Mouse (Mus musculus) stomach, embryonic 14.5 days (tissue): Measurements from ENCODE around the gene En1. TPM values are rescaled to one million over a fixed set of nuclear protein-coding genes. Genes with fewer than 3 reads are reported as not detected.

Experiments used
- ATAC-seq: fragments of 200-750 bp; cut with Nextera tagmentation; 2 replicates; pipeline ENCODE4 v1.8.0; 2017; ENCODE audit warnings: low read depth, moderate TSS enrichment; ENCODE audit not compliant: insufficient number of reproducible peaks, insufficient read depth, low FRiP score
- H3K27ac ChIP-seq: fragments of 300-500 bp; sonication (generic); 2 replicates; pipeline ENCODE4 v1.5.1; 2014; ENCODE audit warnings: mild to moderate bottlenecking, low read length, moderate library complexity, mixed read lengths
- H3K27me3 ChIP-seq: fragments of 300-500 bp; sonication (generic); 2 replicates; pipeline ENCODE4 v1.6.1; 2014; ENCODE audit warnings: low read length, control low read depth, mixed read lengths; ENCODE audit not compliant: control insufficient read depth, insufficient read depth
- H3K36me3 ChIP-seq: fragments of 300-500 bp; sonication (generic); 2 replicates; pipeline ENCODE4 v1.6.1; 2014; ENCODE audit warnings: mild to moderate bottlenecking, control low read depth, low read length, moderate library complexity, mixed read lengths; ENCODE audit not compliant: control insufficient read depth, insufficient read depth
- H3K4me1 ChIP-seq: fragments of 300-500 bp; sonication (generic); 2 replicates; pipeline ENCODE4 v1.6.1; 2014; ENCODE audit warnings: low read length, control low read depth, mixed read lengths; ENCODE audit not compliant: control insufficient read depth, insufficient read depth
- H3K4me2 ChIP-seq: fragments of 300-500 bp; sonication (generic); replicated peaks from 2 replicates; pipeline ENCODE4 v1.6.1; 2014; ENCODE audit warnings: low read depth, low read length, control low read depth
- H3K4me3 ChIP-seq: fragments of 300-500 bp; sonication (generic); 2 replicates; pipeline ENCODE4 v1.5.1; 2014; ENCODE audit warnings: low read depth, low read length, control low read depth
- H3K9ac ChIP-seq: fragments of 300-500 bp; sonication (generic); replicated peaks from 2 replicates; pipeline ENCODE4 v1.6.1; 2014; ENCODE audit warnings: low read depth, mild to moderate bottlenecking, control low read depth, low read length, moderate library complexity, mixed read lengths
- H3K9me3 ChIP-seq: fragments of 300-500 bp; sonication (generic); 2 replicates; pipeline ENCODE4 v1.6.1; 2016; ENCODE audit warnings: low read depth, low read length, control low read depth; ENCODE audit not compliant: control insufficient read depth
- WGBS: fragments of 180-500 bp; shearing (Covaris S2); extraction: QIAGEN DNeasy Blood & Tissue Kit; methylation state at CpG from one replicate; pipeline ENCODE4 v1.1.7; 2014; 5-methylcytosine and 5-hydroxymethylcytosine counted together
- polyA plus RNA-seq: library from polyadenylated mRNA; unstranded; fragments of >200 nt; fragmentation: Nextera tagmentation; extraction: Ambion mirVana; gene quantifications from 2 replicates; pipeline ENCODE4 v1.2.1, GENCODE M21; 2014

En1 gene
- polyA plus RNA-seq, 1 experiment from 2014 or later = not detected

GRCm38 (mm10) chr1:120628821-120629220 is 26.6 kb downstream of the En1 start:
- H3K4me3 ChIP-seq = no peak overlapping the region
- H3K4me1 ChIP-seq = no peaks in the 10 kb centered on the region
- 52% methylated on average over 9 of the region's 9 CpGs for WGBS
- H3K36me3 ChIP-seq = no peaks in the 10 kb centered on the region
- 0 out of 2 replicates have a peak, but pooled peaks cover 3% of the 10 kb centered on the region for H3K27me3 ChIP-seq
- no peak for ATAC-seq
- H3K4me2 ChIP-seq = no peak overlapping the region
- no peaks in the 10 kb centered on the region for H3K9me3 ChIP-seq
- H3K27ac ChIP-seq = no peak overlapping the region
- no peak overlapping the region for H3K9ac ChIP-seq

- Histone ChIP-seq H3K27ac (no peak overlapping the region), H3K27me3 (no peaks in the 10 kb centered on the region), H3K4me3 (no peak overlapping the region), H3K4me2 (no peak overlapping the region), H3K9me3 (no peaks in the 10 kb centered on the region), H3K9ac (no peak overlapping the region), H3K36me3 (no peaks in the 10 kb centered on the region), H3K4me1 (no peaks in the 10 kb centered on the region)
- no peak for ATAC-seq
- WGBS = 26% methylated on average over 10 of the region's 10 CpGs
These were observed 41.2 kb downstream of the En1 start for GRCm38 (mm10) chr1:120643380-120643779.

DNA sequence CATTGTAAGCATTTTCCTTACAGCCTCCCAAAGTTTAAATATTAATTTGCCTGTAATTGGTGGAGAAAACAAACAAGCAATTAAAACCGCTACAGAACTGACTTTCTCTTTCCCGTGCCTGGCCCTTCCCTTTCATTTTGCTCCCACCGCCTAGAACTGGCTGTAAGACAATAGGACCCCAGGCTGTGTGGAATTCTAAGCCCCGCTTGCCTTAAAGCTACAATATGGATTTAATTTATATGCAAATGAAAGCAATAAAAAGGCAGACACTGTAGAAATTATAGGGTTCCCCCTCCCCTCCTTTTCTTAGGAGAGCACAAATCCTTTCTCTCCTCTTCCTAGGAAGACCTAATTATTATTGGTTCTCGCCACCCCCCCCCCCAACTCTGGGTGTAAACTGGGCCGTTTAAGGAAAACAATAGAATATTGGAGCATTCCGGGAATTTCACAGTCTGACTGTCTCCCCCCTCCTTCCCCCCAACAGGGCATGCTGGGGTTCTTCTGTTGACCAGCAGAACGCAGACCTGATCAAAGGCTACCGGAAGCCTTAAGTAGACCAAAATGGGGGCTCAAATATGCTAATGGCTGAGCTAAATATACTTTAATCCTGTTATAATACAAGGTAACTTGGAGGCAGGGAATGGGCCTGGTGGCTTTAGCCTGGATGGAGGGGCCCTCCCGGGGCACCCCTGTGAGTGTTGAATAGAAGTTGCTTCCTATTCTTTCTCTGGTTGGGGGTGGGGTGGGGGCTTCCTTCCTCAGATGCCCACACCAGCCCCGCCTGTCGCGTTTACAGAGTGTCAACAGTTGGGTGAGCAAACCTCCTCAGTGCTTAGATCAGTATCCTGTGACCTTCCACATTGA is 41.9 kb downstream of the En1 start:
- H3K27me3 ChIP-seq = no peaks in the 10 kb centered on the region
- H3K9me3 ChIP-seq = no peaks in the 10 kb centered on the region
- H3K4me1 ChIP-seq = no peaks in the 10 kb centered on the region
- no peak overlapping the region for H3K9ac ChIP-seq
- H3K4me3 ChIP-seq = no peak overlapping the region
- no peaks in the 10 kb centered on the region for H3K36me3 ChIP-seq
- H3K4me2 ChIP-seq = no peak overlapping the region
- no peak overlapping the region for H3K27ac ChIP-seq
- 21% methylated on average over 13 of the region's 13 CpGs for WGBS
- ATAC-seq = no peak

- ATAC-seq = no peak
- no peak overlapping the region for H3K27ac ChIP-seq
- no peaks in the 10 kb centered on the region for H3K9me3 ChIP-seq
- no peak overlapping the region for H3K9ac ChIP-seq
- no peak overlapping the region for H3K4me2 ChIP-seq
- no peaks in the 10 kb centered on the region for H3K4me1 ChIP-seq
- H3K36me3 ChIP-seq = no peaks in the 10 kb centered on the region
- no peak overlapping the region for H3K4me3 ChIP-seq
- no peaks in the 10 kb centered on the region for H3K27me3 ChIP-seq
- WGBS = 81% methylated on average over 1 of the region's 1 CpGs
These were observed 42.5 kb downstream of the En1 start for GRCm38 (mm10) chr1:120644755-120645154.

- Histone ChIP-seq H3K9ac (no peak overlapping the region), H3K4me3 (no peak overlapping the region), H3K36me3 (no peaks in the 10 kb centered on the region), H3K9me3 (no peaks in the 10 kb centered on the region), H3K27ac (no peak overlapping the region), H3K4me2 (no peak overlapping the region), H3K27me3 (no peaks in the 10 kb centered on the region), H3K4me1 (no peaks in the 10 kb centered on the region)
- 74% methylated on average over 8 of the region's 8 CpGs for whole genome bisulfite sequencing
- no peak for ATAC-seq
These were observed 47.9 kb downstream of the En1 start for GRCm38 (mm10) chr1:120650068-120650467.

- no peak overlapping the region for H3K4me3 ChIP-seq
- no peak overlapping the region for H3K27ac ChIP-seq
- H3K4me2 ChIP-seq = no peak overlapping the region
- no peak overlapping the region for H3K9ac ChIP-seq
- whole genome bisulfite sequencing = 77% methylated on average over 5 of the region's 5 CpGs
- no peaks in the 10 kb centered on the region for H3K9me3 ChIP-seq
- no peaks in the 10 kb centered on the region for H3K4me1 ChIP-seq
- ATAC-seq = no peak
- no peaks in the 10 kb centered on the region for H3K27me3 ChIP-seq
- no peaks in the 10 kb centered on the region for H3K36me3 ChIP-seq
These were observed 49.8 kb downstream of the En1 start for GRCm38 (mm10) chr1:120651997-120652396.

GRCm38 (mm10) chr1:120654950-120655396 is 52.8 kb downstream of the En1 start:
- 62% methylated on average over 7 of the region's 7 CpGs for WGBS
- no peaks in the 10 kb centered on the region for H3K4me1 ChIP-seq
- no peaks in the 10 kb centered on the region for H3K9me3 ChIP-seq
- no peak overlapping the region for H3K27ac ChIP-seq
- H3K4me3 ChIP-seq = no peak overlapping the region
- H3K9ac ChIP-seq = no peak overlapping the region
- H3K36me3 ChIP-seq = no peaks in the 10 kb centered on the region
- H3K4me2 ChIP-seq = no peak overlapping the region
- no peaks in the 10 kb centered on the region for H3K27me3 ChIP-seq
- peak; percentile 42; the same call in 1 of the 2 replicates for ATAC-seq
